ENCODE assay signal across 8 mouse cellular contexts in the genomic region with DNA sequence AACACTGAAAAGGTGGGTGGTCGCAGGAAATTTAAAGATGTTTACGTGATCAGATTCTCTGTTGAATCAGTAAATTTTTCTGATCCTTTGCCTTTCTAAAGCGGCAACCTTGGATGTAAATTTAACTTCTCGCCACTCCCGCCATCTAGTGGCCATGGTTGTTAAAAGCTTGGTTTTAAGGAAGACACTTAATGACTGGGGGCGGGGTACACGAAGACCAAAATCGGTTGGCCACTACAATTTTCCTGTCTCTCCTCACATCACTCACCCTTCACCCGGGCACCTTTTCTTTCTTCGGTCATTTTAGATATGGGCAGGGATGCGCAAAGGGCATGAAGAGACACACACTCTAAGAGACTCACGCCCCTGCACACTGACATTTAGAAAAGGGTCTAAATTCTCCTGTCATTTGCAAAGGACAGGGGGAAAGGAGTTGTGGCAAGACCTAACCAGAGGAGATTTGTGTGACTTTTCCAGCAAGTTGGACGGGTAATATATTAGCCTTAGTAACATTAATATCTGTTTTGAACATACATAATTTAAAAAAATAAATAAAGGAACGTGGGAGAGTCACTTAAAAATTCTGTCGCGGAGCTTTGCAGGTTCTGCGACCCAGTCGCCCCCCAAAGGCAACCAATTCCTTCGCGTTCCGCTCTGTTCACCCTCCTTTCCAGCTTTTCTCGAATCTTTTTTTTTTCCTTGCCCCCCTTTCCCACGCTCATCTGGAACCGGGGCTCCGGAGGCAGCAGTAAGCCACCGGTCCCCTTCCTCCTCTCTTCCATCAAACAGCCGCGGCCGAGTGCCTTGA. TPM values are rescaled to one million over a fixed set of nuclear protein-coding genes. Genes with fewer than 3 reads are reported as not detected.
DNase-seq lines count a peak whose midpoint lies in the region; ATAC-seq and TF ChIP-seq lines count a peak whose summit lies in the region.

No protein-coding gene starts in this region.

- TF ChIP-seq CTCF in CH12.LX (conservative IDR thresholded peaks at IDR 0.05 in 1 of 2, IDR thresholded peaks at IDR 0.05 in 1 of 2; ENCODE audit: low read depth in 2 of 2, low read length in 2 of 2), result 0 out of 4 replicates have a peak, but pooled peaks of 1 of the 2 experiments have one; percentile 14

- in situ Hi-C loops in CH12.LX (cut with MboI; ENCODE audit: low pct_ligation_motif_present, low pct_unique_long_range_greater_than_20kb, low sequenced_read_pairs), result no loop called here

- no peak overlapping the region for H3K4me3 ChIP-seq in CH12.LX (replicated peaks in 1 of 3; ENCODE audit: low read depth in 2 of 3, low read length in 2 of 3, poor library complexity in 1 of 3)
- peak overlapping the region; percentile 78 for H3K4me3 ChIP-seq in embryonic facial prominence, embryonic 10.5 days
- peak overlapping the region; percentile 83 for H3K4me3 ChIP-seq in heart, embryonic 16.5 days (ENCODE audit: low read length)
- H3K4me3 ChIP-seq in liver, embryonic 13.5 days (replicated peaks), result peak overlapping the region; percentile 51

- H3K27ac ChIP-seq in CH12.LX (ENCODE audit: insufficient read depth, low read depth), result no peak overlapping the region
- H3K27ac ChIP-seq in embryonic facial prominence, embryonic 10.5 days (replicated peaks), result peak overlapping the region; percentile 81; the same call in 1 of the 2 replicates
- no peak overlapping the region for H3K27ac ChIP-seq in heart, embryonic 16.5 days (ENCODE audit: low read length)
- no peak overlapping the region for H3K27ac ChIP-seq in liver, embryonic 13.5 days

- TF ChIP-seq EP300 in CH12.LX (IDR thresholded peaks at IDR 0.05; ENCODE audit: low read length), result no peak

- no peak overlapping the region for H3K9ac ChIP-seq in CH12.LX (ENCODE audit: insufficient read depth, low read depth)
- H3K9ac ChIP-seq in heart, embryonic 16.5 days (ENCODE audit: low read length), result peak overlapping the region; percentile 81
- no peak overlapping the region for H3K9ac ChIP-seq in liver, embryonic 13.5 days

- peak; percentile 21 for DNase-seq in CH12.LX (ENCODE audit: extremely low read depth)
- DNase-seq in adrenal gland, postnatal 14 days, result peak; percentile 83
- DNase-seq in embryonic facial prominence, embryonic 10.5 days (ENCODE audit: low spot score), result peak; percentile 70
- peak; percentile 39 to 67 for DNase-seq in kidney, postnatal 25 days
- DNase-seq in liver, embryonic 13.5 days, result peak; percentile 2
- DNase-seq in ovary, postnatal 36 days (ENCODE audit: low spot score), result peak; percentile 41

- TF ChIP-seq RAD21 in CH12.LX (IDR thresholded peaks at IDR 0.05; ENCODE audit: low read depth, low read length), result no peak; the same call in 1 of the 2 replicates

- peak; percentile 19; the same call in 1 of the 2 replicates for ATAC-seq in heart, embryonic 16.5 days (replicated peaks; ENCODE audit: extremely low read depth, insufficient read depth, low FRiP score)
- no peak for ATAC-seq in liver, embryonic 13.5 days (ENCODE audit: low read depth)
- ATAC-seq in inflammation-experienced regulatory T-cells, adult 6 months, result no peak

- WGBS in embryonic facial prominence, embryonic 10.5 days, result 1% methylated on average over 29 of the region's 29 CpGs
- 1% methylated on average over 29 of the region's 29 CpGs for WGBS in heart, embryonic 16.5 days
- WGBS in liver, embryonic 13.5 days (ENCODE audit: insufficient replicate concordance), result 3% methylated on average over 29 of the region's 29 CpGs

- H3K27me3 ChIP-seq in CH12.LX (replicated peaks), result no peaks in the 10 kb centered on the region
- H3K27me3 ChIP-seq in embryonic facial prominence, embryonic 10.5 days (replicated peaks; ENCODE audit: low read depth, poor library complexity, severe bottlenecking), result peaks cover 38% of the 10 kb centered on the region
- peaks cover 8% of the 10 kb centered on the region for H3K27me3 ChIP-seq in heart, embryonic 16.5 days (ENCODE audit: control insufficient read depth, insufficient read depth, low read length)
- H3K27me3 ChIP-seq in liver, embryonic 13.5 days, result peaks cover 34% of the 10 kb centered on the region

- dilution Hi-C loops in CH12.LX (cut with MboI; ENCODE audit: extremely low pct_ligation_motif_present, extremely low pct_unique_long_range_greater_than_20kb, low sequenced_read_pairs), result no loop called here

- H3K79me2 ChIP-seq in CH12.LX (replicated peaks; ENCODE audit: control insufficient read depth, extremely low read depth, insufficient read depth, poor library complexity, severe bottlenecking), result no peaks in the 10 kb centered on the region

- peaks cover 23% of the 10 kb centered on the region for H3K9me3 ChIP-seq in CH12.LX (replicated peaks; ENCODE audit: low read length)
- no peaks in the 10 kb centered on the region for H3K9me3 ChIP-seq in embryonic facial prominence, embryonic 10.5 days
- no peaks in the 10 kb centered on the region for H3K9me3 ChIP-seq in heart, embryonic 16.5 days (replicated peaks; ENCODE audit: control insufficient read depth, low read length)
- no peaks in the 10 kb centered on the region for H3K9me3 ChIP-seq in liver, embryonic 13.5 days (replicated peaks)

- no peaks in the 10 kb centered on the region for H3K36me3 ChIP-seq in CH12.LX (replicated peaks in 1 of 2; ENCODE audit: control insufficient read depth in 1 of 2, insufficient read depth in 1 of 2, low read length in 1 of 2)
- no peaks in the 10 kb centered on the region for H3K36me3 ChIP-seq in embryonic facial prominence, embryonic 10.5 days (replicated peaks)
- H3K36me3 ChIP-seq in heart, embryonic 16.5 days (ENCODE audit: control insufficient read depth, insufficient read depth), result no peaks in the 10 kb centered on the region
- no peaks in the 10 kb centered on the region for H3K36me3 ChIP-seq in liver, embryonic 13.5 days

- H3K4me2 ChIP-seq in CH12.LX (ENCODE audit: insufficient read depth, low read depth, poor library complexity, severe bottlenecking), result no peak overlapping the region
- peak overlapping the region; percentile 94 for H3K4me2 ChIP-seq in heart, embryonic 16.5 days (ENCODE audit: low read depth, low read length)
- H3K4me2 ChIP-seq in liver, embryonic 13.5 days, result peak overlapping the region; percentile 68

- no peaks in the 10 kb centered on the region for H3K4me1 ChIP-seq in CH12.LX (ENCODE audit: control insufficient read depth in 1 of 2, insufficient read depth in 2 of 2)
- peaks cover 3% of the 10 kb centered on the region for H3K4me1 ChIP-seq in embryonic facial prominence, embryonic 10.5 days
- H3K4me1 ChIP-seq in heart, embryonic 16.5 days (ENCODE audit: control insufficient read depth, insufficient read depth, low read length), result peaks cover 3% of the 10 kb centered on the region; the same call in 1 of the 2 replicates
- no peaks in the 10 kb centered on the region; the same call in 1 of the 2 replicates for H3K4me1 ChIP-seq in liver, embryonic 13.5 days (replicated peaks)

- TF ChIP-seq POLR2A in CH12.LX (IDR thresholded peaks at IDR 0.05; ENCODE audit: low read depth, low read length), result no peak

TF ChIP-seq in CH12.LX, 34 proteins besides CTCF, POLR2A, EP300 and RAD21:
- TF ChIP-seq SMC3 (IDR thresholded peaks at IDR 0.05; ENCODE audit: low read depth, low read length) (no peak), SIN3A (IDR thresholded peaks at IDR 0.05; ENCODE audit: low read length) (no peak), MAX (IDR thresholded peaks at IDR 0.05; ENCODE audit: low read length) (no peak), CHD2 (IDR thresholded peaks at IDR 0.05; ENCODE audit: low read length) (no peak), TBP (conservative IDR thresholded peaks at IDR 0.05; ENCODE audit: low read depth, low read length) (no peak), PAX5 (IDR thresholded peaks at IDR 0.05; ENCODE audit: low read length) (no peak), IRF4 (IDR thresholded peaks at IDR 0.05; ENCODE audit: low read depth, low read length) (no peak)
TF ChIP-seq in CH12.LX: peak in this region for 0.

RNA-seq across cellular contexts. Expression of a gene that starts 1.2 kb away (rescaled TPM):
- total RNA-seq in CH12.LX (2012; rRNA removed) (not detected in 2 replicates), CH12.LX (2014; rRNA removed) (not detected in 2 replicates)
- polyA plus RNA-seq in CH12.LX (2012; ENCODE audit: insufficient read length, low read depth), result not detected in 2 replicates
- 1.9 and 2.9 TPM in 2 replicates for total RNA-seq in adrenal gland, postnatal 14 days (2021)
- polyA plus RNA-seq in embryonic facial prominence, embryonic 10.5 days (2016; fragmentation: Nextera tagmentation; extraction: Ambion mirVana), result 0.29 and 0.32 TPM in 2 replicates
- 1.5 and 1.8 TPM in 2 replicates for polyA plus RNA-seq in heart, embryonic 16.5 days (2015; fragmentation: Nextera tagmentation; extraction: Ambion mirVana)
- polyA plus RNA-seq in liver, embryonic 13.5 days (2015; fragmentation: Nextera tagmentation; extraction: Ambion mirVana), result 0.02 and 0.03 TPM in 2 replicates
- polyA plus RNA-seq in inflammation-experienced regulatory T-cells, adult 6 months (2017; shearing (Covaris generic)), result not detected

Comparison
In these comparisons a context has a peak if more than half of its experiments do, and no peak if none do; other contexts are left out.
1. DNase-seq: peak in every context shown above with its lines; median percentile 83 in adrenal gland, postnatal 14 days; 70 in embryonic facial prominence, embryonic 10.5 days; 53 in kidney, postnatal 25 days; 41 in ovary, postnatal 36 days; 21 in CH12.LX; 2 in liver, embryonic 13.5 days.
2. H3K4me3 ChIP-seq: peak in embryonic facial prominence, embryonic 10.5 days (single experiment), heart, embryonic 16.5 days (single experiment) and liver, embryonic 13.5 days (single experiment); none in CH12.LX (0 of 3).